Mouse (Mus musculus) left cerebral cortex, adult 11 months (tissue): ENCODE measurements around the gene Chst2.

ENCODE experiments used
- DNase-seq: peaks from one replicate; pipeline ENCODE4 v3.0.0; 2022; ENCODE audit warnings: low spot score

Gene Chst2

DNA sequence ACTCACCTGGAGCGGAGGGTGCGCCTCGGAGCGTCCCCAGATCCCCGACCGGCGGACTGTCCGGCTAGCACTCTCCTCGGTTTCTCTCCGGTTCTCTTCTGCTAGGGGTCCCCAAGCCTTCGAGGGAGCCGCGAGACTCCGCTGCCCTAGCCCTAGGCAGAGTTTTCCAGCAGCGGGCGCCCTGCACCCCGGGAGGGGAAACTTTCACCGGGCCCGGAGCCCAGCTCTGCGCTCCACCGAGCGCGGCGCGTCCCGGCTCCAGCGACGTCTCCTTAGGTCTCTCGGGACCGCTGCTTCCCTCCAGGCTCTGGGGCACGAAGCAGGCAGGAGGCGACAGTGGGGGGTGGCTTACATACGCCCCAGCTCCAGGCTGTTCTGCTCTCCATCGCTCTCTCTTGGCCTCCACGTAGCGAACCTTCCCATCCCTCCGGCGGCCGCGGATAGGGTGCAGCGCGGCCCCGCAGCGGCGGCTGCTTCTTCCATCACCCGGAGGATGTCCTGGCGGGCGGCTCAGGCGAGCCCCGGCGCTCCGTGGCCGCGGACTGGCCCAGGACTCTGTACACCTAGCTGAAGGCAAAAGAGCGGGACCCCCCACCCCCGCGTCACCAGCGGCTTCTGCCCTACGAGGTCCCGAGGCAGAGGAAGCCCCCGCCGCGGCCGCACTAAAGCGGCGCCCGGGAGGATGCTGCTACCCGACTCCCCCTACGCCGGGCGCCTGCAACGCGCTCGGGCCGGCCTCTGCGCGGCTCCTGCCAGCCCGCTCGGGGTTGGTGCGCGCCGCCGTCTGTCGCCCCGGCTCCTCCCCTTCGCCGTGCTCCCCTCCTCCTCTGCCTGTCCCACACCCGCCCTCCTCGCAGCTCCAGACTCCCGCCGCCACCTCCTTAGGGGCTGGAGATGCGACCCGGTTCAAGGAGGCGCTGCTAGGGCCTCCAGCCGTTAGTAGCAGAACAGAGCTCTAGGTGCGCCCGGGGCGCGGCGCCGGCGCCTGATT lies at the start of gene Chst2:
TSS of gene Chst2 (minus strand) at position 152 of the 991 bp plus-strand sequence.
- DNase-seq: peak; percentile 85

DNA sequence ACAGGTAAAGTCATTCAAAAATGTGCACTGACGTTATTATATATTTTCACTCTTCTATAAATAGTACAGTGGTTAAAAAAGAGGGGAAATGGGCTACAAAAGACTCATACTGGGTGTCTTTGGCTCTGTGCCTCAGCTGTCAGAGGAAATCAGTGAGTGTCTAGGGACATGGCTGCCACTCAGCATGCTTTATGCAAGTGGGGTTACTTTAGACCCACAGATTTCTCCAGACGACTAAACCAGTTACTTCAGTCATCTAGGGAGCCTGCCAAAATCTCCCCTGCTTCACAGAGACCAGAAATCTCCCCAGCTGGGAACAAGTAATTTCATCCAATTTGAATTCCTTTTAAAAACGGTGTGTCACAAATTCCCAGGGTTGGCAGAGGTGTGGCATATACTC lies 45.4 kb upstream of the Chst2 start:
- no peak for DNase-seq

GRCm38 (mm10) chr9:95450586-95450985 lies 44.1 kb upstream of the Chst2 start:
- no peak for DNase-seq

DNA sequence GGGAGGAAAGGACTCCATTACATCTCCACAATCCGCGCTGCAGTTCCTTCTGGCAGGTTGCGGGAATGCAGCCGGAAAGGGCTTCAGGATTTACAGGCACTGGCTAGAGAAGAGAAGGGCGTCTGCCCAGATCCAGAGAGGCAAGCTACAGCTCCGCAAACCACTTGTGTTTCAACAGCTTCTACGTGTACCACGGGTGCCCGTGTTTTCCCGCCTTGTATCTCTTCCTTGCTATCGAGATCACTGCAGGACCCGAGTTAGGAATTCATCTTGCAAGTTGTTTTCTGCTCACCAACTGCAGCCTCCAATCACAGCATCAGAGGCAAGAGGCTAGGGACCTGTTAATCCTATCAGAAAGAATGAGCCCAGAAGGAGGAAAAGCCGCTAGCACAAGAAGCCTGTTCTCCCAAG lies 35.8 kb upstream of the Chst2 start:
- DNase-seq: no peak

- DNase-seq: no peak
Observed at GRCm38 (mm10) chr9:95437883-95438282, 31.4 kb upstream of the Chst2 start.

DNA sequence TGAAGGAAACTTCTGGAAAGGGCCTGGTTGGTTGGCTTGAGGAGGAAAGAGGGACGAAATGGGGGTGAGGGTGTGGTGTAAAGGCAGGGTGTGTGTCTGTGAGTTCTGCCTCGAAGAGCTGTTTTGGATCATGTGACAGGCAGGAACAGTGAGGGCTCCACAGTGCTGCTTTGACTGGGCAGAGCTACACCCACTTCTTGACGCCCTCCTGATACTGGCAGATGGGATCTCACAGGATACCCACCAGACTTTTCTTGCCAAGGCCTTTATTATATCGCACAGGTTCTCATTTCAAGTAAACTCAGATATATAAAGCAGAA lies 29.7 kb upstream of the Chst2 start:
- no peak for DNase-seq

- no peak for DNase-seq
Observed at GRCm38 (mm10) chr9:95435506-95436293, 29.2 kb upstream of the Chst2 start.

DNA sequence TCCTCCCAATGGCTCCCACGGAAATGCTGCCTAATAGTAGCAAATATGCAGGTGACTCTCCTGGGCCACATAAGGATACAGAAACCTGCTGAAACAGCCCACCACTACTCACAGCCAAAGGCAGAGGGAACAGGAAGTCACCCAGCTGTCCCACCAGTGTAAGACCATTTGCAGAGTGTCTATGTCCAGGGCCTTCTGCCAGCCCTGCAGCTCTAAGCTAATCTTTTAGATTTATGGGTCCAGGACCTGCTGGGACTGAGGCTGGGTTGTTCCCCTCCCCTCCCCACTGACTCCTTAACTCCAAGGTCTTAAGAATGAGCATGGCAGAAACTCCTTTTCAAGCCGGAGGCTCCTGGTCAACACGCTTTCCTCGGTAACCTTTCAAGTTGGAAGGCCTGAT lies 21.8 kb upstream of the Chst2 start:
- DNase-seq: no peak

- no peak for DNase-seq
Observed at GRCm38 (mm10) chr9:95413911-95414310, 7.4 kb upstream of the Chst2 start.

DNA sequence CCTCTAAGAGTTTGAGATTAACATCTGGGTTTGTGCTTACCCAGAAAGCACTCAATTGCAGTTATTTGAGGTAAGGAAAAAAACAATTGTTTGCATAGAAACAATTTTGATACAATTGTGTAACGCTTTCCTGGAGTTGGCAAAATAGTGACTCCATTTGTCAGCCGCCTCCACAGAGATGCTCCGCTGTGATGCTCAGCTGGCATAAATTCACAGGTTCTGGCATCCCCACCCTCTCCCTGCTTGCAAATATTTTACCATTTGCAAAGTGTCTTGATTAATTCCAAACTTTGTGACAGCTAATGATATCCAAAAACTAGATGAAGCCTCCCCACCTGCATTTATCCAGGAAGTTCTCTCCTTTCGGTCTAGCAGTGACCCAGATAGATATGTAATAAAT lies 5.5 kb upstream of the Chst2 start:
- DNase-seq: no peak

- DNase-seq: no peak
Observed at GRCm38 (mm10) chr9:95407586-95408220, 1.2 kb upstream of the Chst2 start.

- DNase-seq: no peak
Observed at GRCm38 (mm10) chr9:95405946-95406570, 464 bp downstream of the Chst2 start.

DNA sequence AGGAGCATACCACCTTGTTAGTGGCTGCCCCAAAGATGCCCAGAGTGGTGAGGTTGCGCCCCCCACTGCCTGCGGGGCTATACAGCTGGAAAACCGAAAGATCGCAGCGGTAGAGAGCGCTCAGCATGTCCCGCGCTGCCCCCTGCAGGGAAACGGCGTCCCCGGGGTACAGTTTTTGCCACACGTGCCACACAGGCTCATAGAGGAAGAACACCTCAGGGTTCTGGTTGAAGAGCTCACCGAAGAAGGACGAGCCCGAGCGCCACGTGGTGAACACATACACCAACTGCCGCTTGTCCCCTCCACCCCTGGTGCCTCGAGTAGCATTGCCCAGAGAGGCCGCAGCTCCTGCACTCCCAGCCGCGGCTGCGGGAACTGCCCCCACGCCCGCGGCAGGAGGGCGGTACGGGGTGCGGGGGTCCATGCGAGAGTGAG lies 994 bp downstream of the Chst2 start:
- DNase-seq: peak; percentile 81

- no peak for DNase-seq
Observed at GRCm38 (mm10) chr9:95404811-95405465, 1.6 kb downstream of the Chst2 start.

- no peak for DNase-seq
Observed at GRCm38 (mm10) chr9:95401686-95402085, 4.8 kb downstream of the Chst2 start.

DNA sequence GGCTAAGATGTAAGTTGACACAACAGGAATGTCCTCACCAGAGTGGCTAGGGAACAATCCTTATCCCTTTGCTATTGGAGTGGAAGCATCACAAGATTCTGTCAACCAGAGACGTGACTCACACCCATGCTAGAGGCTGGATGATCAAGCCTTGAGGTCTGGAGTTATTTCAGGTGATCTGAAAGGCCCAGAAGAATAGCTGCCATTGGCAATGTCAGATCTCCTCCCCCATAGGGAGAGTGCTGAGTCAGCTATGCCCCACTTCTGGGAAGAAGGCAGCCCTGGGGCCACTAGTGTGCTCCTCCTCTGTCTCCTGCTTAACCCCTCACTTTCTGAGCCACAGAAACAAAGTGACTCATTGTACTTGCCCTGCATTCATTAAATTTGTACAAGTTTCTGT lies 14.5 kb downstream of the Chst2 start:
- no peak for DNase-seq

GRCm38 (mm10) chr9:95389956-95390355 lies 16.6 kb downstream of the Chst2 start:
- no peak for DNase-seq

GRCm38 (mm10) chr9:95387881-95388380 lies 18.6 kb downstream of the Chst2 start:
- no peak for DNase-seq

GRCm38 (mm10) chr9:95375966-95376365 lies 30.6 kb downstream of the Chst2 start:
- no peak for DNase-seq

DNA sequence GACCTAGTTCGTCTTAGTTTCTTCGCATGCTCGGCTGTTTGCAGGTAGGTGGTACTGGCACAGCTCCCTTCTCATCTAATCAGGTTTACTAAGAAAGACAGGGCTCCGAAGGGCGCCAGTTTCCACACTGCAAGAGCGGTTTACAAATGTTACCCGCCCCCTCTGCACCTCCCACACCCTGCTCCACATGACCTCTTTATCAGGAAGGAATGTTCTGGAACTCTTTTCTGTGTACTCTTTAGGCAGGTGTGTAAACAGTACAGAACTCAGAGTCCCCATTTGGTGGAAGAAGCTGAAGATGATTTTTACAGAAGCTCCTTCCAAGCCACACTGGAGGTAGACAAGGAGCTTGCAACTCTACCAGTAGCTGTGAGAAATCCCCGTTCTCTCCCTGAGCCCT lies 31.2 kb downstream of the Chst2 start:
- no peak for DNase-seq

- no peak for DNase-seq
Observed at GRCm38 (mm10) chr9:95373741-95374140, 32.8 kb downstream of the Chst2 start.
